Mouse (Mus musculus) olfactory bulb, adult 2 months (tissue): Measurements from ENCODE around the gene Pim1. TPM values are rescaled to one million over a fixed set of nuclear protein-coding genes. Genes with fewer than 3 reads are reported as not detected.
A peak's percentile ranks its signal among the peaks of the same experiment; 100 is the strongest.

Source experiments
- H3K27ac ChIP-seq: fragments of 200-500 bp; 2 replicates; pipeline ENCODE4 v1.5.1; 2012; ENCODE audit warnings: low read depth, low read length; ENCODE audit not compliant: insufficient read depth
- H3K4me1 ChIP-seq: fragments of 200-500 bp; 2 replicates; pipeline ENCODE4 v1.6.1; 2012; ENCODE audit warnings: low read length; ENCODE audit not compliant: control insufficient read depth, insufficient read depth
- H3K4me3 ChIP-seq: fragments of 200-500 bp; 2 replicates; pipeline ENCODE4 v1.5.1; 2012; ENCODE audit warnings: mild to moderate bottlenecking, low read depth, low read length, moderate library complexity; ENCODE audit not compliant: insufficient read depth
- CTCF ChIP-seq: fragments of 200-500 bp; IDR thresholded peaks from 2 replicates; pipeline ENCODE4 v1.5.1; 2012; ENCODE audit warnings: low read depth, mild to moderate bottlenecking, low read length, moderate library complexity; ENCODE audit not compliant: insufficient read depth
- POLR2A ChIP-seq: fragments of 200-500 bp; IDR thresholded peaks from 2 replicates; pipeline ENCODE4 v1.6.1; 2012; ENCODE audit warnings: mild to moderate bottlenecking, low read depth, low read length, moderate library complexity; ENCODE audit not compliant: insufficient read depth
- WGBS: fragments of 180-500 bp; shearing (Covaris S2); methylation state at CpG from one replicate; pipeline ENCODE4 v1.1.7; 2018; 5-methylcytosine and 5-hydroxymethylcytosine counted together
- polyA plus RNA-seq: library from polyadenylated mRNA; stranded (reverse); fragments of >200 nt; gene quantifications from 2 replicates; pipeline ENCODE4 v1.2.4, GENCODE M21; 2012; ENCODE audit warnings: low replicate concordance; ENCODE audit not compliant: missing spikeins, insufficient read depth, insufficient read length

The Pim1 gene
- polyA plus RNA-seq, 1 experiment = not detected

DNA sequence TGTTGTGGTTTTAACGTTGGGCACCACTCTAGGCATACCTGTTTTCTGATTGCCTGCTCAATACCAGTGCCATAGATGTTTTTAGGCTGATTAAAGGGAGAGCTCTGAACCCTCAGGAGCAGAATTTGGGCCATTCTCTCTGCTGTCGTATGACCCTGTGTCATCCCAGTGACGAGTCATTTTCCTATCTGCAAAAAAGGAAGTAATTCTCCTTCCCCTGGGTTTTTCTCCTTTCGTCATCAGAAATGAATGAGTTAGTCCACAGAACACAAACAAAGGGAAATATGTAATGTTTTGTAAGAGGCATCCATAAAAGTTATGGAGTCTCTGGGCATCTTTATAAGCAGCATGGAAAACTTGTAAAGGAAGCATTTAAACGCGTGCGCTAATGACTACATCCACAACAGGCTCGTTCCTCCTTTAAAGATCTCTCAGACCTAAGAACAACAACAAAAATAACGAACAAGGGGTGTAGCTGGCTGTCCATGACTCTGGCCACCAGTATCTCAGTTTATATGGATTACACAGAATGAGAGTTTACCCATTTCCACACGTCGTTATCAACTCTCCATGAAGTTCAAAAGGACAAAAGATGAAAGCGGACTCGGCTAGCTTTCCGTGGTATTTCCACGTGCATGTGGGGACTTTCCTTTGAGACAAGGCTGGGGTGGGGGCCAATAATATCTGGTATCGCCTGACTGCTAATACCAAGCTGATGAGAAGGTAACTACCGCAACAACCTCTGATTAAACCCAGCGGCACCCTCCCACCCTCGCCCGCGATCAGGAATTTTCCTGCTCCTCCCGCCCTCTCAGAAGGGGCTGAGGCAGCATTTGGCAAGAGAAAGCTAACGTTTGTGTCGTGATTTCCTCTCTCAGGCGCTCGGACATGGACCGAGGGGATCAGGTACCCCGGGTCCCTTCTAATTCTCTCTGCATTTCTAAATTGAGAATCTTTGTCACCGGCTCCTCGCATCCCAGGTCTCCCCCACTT lies 1.3 kb upstream of the Pim1 start:
- H3K4me1 ChIP-seq = peaks cover 18% of the 10 kb centered on the region
- 9% methylated on average over 30 of the region's 30 CpGs for WGBS
- H3K27ac ChIP-seq = peak overlapping the region; percentile 88
- TF ChIP-seq CTCF (no peak), POLR2A (no peak)
- H3K4me3 ChIP-seq = peak overlapping the region; percentile 57

DNA sequence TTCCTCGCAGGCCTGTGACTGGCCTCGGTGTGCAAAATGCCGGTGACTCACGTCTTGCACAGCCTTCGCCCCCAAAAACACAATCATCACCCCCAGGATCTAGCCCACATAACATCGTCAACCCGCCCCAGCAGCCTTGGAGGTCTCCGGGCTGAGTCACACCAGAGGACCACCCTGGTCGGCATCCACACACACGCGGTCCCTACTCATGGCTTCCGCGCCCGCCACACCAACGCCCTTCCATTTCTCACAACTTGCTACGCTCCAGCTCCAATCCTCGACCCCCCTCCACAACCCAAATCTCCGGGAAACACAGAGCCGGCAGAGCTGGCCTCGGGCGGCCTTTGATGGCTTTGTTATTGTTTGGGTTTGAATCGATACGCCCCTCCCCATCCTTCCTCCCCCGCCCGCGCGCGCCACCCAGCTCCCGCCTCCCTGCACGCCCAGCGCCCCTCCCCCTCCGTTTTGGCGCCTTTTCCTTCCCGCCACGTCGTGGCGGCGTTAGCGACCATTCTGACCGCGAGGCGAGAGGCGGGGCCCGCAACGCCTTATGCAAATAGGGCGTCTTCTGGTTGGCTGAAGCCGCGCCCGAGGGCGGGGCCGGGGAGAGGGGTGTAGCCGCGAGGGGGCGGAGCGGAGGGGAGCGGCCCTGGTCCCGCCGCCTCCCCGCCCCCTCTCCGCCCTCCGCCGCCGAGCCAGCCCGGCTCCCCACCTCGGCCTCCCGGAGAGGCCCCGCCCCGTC lies 411 bp upstream of the Pim1 start:
- H3K4me3 ChIP-seq = peak overlapping the region; percentile 57
- WGBS = under 1% methylated on average over 65 of the region's 68 CpGs
- peak overlapping the region; percentile 88 for H3K27ac ChIP-seq
- peaks cover 18% of the 10 kb centered on the region for H3K4me1 ChIP-seq
- peak; percentile 26; the same call in 1 of the 2 replicates for TF ChIP-seq POLR2A
- TF ChIP-seq CTCF = no peak

DNA sequence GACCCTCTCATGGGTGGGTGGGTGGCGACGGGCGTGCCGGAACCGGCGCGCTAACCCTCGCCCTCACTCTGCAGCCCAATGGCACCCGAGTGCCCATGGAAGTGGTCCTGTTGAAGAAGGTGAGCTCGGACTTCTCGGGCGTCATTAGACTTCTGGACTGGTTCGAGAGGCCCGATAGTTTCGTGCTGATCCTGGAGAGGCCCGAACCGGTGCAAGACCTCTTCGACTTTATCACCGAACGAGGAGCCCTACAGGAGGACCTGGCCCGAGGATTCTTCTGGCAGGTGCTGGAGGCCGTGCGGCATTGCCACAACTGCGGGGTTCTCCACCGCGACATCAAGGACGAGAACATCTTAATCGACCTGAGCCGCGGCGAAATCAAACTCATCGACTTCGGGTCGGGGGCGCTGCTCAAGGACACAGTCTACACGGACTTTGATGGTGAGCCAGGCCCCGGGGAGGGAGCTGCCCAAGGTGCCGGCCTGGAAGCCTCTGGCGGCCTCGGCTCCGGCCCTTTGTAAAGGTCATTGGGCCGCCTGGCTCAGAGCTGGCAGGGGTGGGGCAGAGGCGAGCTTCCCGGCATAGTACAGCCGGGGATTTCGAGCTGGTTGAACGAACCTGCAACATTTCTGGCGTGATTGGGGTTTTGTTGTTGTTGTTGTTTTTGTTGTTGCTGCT lies 1.2 kb downstream of the Pim1 start:
- Histone ChIP-seq H3K27ac (no peak overlapping the region; the same call in 1 of the 2 replicates), H3K4me3 (peak overlapping the region; percentile 57), H3K4me1 (peaks cover 18% of the 10 kb centered on the region)
- TF ChIP-seq CTCF (no peak), POLR2A (no peak; the same call in 1 of the 2 replicates)
- 1% methylated on average over 48 of the region's 48 CpGs for WGBS

DNA sequence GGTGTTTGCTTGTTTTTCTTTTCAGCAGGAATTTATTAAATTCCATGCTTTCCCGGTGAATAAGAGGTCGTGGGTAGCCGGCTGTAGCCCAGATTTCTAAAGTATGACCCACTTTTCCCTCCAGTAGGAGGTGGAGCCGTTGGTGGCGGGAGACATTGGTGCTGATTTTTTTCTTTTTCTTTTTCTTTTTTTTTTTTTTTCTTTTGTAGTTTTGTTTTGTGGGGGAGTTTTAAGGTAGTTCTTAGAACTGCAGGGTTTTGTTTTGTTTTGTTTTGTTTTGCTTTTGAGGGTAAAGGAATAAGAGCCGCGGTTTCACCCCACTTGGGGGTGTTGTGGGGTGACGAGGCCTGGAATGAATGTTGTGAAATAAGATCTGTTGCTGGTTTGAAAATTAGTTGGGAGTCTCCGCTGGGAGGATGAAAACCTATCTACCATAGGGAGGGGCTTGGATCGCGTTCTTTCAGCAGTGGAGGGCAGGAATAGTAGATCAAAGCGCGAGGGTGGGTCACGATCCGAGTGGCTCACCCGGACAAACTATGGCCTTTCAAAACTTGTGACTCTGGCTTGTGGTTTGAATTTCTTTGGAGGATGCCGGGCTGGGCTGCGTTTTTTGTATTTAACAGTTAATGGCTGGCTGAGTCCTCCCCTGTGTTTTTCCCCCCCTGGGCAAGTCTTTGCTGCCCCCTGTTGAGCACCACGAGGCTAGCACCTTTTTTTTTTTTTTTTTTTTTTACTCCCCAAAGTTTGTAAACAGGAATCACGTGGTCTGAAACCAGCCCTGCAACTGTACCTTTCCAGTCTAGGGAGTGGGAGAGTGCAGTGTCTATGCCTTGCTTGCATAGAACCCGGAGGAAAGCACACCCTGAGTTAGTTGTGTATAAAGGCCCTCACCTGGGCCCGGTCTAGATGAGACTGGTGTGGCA lies 2.0 kb downstream of the Pim1 start:
- WGBS = 3% methylated on average over 22 of the region's 22 CpGs
- Histone ChIP-seq H3K4me3 (peak overlapping the region; percentile 57), H3K27ac (no peak overlapping the region), H3K4me1 (peaks cover 18% of the 10 kb centered on the region)
- TF ChIP-seq CTCF = no peak
- no peak for TF ChIP-seq POLR2A

DNA sequence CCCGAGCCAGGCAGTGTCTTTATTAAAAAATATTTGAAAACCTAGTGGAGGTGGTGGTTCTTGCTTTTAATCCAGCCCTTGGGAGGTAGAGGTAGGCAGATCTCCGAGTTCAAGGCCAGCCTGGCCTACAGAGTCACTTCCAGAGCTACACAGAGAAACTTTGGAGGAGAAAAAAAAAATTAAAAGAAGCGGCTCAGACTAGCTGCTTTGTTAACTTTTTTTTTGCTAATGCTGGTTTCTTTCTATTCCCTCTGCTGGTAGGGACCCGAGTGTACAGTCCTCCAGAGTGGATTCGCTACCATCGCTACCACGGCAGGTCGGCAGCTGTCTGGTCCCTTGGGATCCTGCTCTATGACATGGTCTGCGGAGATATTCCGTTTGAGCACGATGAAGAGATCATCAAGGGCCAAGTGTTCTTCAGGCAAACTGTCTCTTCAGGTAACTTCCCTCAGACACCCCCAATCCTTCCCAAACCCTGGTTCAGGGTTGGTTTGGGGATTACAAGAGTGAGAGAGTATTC lies 3.0 kb downstream of the Pim1 start:
- Histone ChIP-seq H3K27ac (no peak overlapping the region), H3K4me1 (peaks cover 18% of the 10 kb centered on the region), H3K4me3 (no peak overlapping the region)
- TF ChIP-seq CTCF (no peak), POLR2A (no peak)
- WGBS = 76% methylated on average over 11 of the region's 11 CpGs

DNA sequence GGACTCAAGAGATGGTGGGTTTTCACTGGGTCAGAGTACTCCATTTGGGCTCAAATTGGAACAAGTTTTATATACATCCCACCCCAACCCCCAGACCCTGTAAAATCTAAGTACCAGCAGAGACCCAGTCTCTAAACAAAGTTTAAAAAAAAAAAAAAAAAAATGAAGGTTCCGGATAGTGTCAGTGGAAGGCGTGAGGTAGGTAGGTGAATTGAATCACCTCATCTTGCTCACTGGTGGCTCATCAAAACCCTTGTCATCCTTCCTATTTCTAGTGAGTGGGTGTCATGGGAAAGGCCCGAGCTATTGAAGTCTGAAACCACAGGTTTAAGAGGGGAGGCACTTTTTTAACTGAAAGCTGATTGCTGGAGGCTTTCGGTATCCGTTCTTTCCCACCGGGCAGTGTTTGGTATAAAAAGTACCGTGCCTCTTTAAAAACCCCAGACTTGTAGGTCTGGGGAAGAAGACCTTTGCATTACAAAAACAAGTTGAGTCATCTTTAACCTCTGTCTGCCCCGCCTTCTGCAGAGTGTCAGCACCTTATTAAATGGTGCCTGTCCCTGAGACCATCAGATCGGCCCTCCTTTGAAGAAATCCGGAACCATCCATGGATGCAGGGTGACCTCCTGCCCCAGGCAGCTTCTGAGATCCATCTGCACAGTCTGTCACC lies 3.6 kb downstream of the Pim1 start:
- Histone ChIP-seq H3K4me3 (no peak overlapping the region), H3K4me1 (peaks cover 18% of the 10 kb centered on the region), H3K27ac (no peak overlapping the region)
- no peak for TF ChIP-seq POLR2A
- TF ChIP-seq CTCF = no peak
- 86% methylated on average over 10 of the region's 10 CpGs for WGBS

DNA sequence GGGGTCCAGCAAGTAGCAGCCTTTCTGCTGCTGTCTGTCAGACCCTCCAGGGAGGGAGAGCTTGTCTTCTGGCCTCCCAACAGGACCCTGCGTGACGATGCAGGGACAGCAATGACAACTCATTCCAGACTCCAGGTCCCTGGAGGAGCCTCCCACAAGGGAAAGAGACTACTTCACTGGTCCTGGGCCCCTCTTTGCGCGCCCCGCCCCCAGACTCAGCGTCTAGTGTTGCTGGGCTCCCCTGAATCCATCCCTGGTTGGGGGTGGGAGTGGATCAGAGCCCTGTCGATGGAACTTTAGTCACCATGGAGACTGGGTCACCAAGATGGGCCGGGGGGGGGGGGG lies 4.2 kb downstream of the Pim1 start:
- Histone ChIP-seq H3K4me3 (no peak overlapping the region), H3K4me1 (peaks cover 14% of the 10 kb centered on the region), H3K27ac (no peak overlapping the region)
- WGBS = 72% methylated on average over 7 of the region's 8 CpGs
- TF ChIP-seq CTCF (no peak), POLR2A (no peak)
